Mouse (Mus musculus): Measurements from ENCODE around the gene Abcc8. TPM values are rescaled to one million over a fixed set of nuclear protein-coding genes. Genes with fewer than 3 reads are reported as not detected.

Gene Abcc8
- polyA plus RNA-seq, 1 experiment from 2014 or later = 7.6 TPM

GRCm38 (mm10) chr7:46068831-46069230 lies 111.0 kb downstream of the Abcc8 start:
- Histone ChIP-seq H3K4me3 (replicated peaks) (no peak overlapping the region), H3K9ac (no peak overlapping the region), H3K27ac (no peak overlapping the region), H3K4me2 (replicated peaks) (no peak overlapping the region), H3K9me3 (no peaks in the 10 kb centered on the region), H3K4me1 (replicated peaks) (no peaks in the 10 kb centered on the region), H3K36me3 (peaks cover 54% of the 10 kb centered on the region), H3K27me3 (replicated peaks) (no peaks in the 10 kb centered on the region)
- ATAC-seq = no peak
- 96% methylated on average over 8 of the region's 8 CpGs for WGBS

- H3K27me3 ChIP-seq (replicated peaks) = no peaks in the 10 kb centered on the region
- peaks cover 43% of the 10 kb centered on the region for H3K36me3 ChIP-seq
- H3K4me1 ChIP-seq (replicated peaks) = no peaks in the 10 kb centered on the region
- no peak for ATAC-seq
- 89% methylated on average over 6 of the region's 6 CpGs for WGBS
- no peak overlapping the region for H3K4me2 ChIP-seq (replicated peaks)
- H3K4me3 ChIP-seq (replicated peaks) = no peak overlapping the region
- no peak overlapping the region for H3K27ac ChIP-seq
- no peaks in the 10 kb centered on the region for H3K9me3 ChIP-seq
- H3K9ac ChIP-seq = no peak overlapping the region
Measured at GRCm38 (mm10) chr7:46063296-46063695, 116.5 kb downstream of the Abcc8 start.

GRCm38 (mm10) chr7:46061614-46062013 lies 118.2 kb downstream of the Abcc8 start:
- no peaks in the 10 kb centered on the region for H3K27me3 ChIP-seq (replicated peaks)
- H3K9me3 ChIP-seq = no peaks in the 10 kb centered on the region
- no peak overlapping the region for H3K4me2 ChIP-seq (replicated peaks)
- no peak overlapping the region for H3K9ac ChIP-seq
- H3K27ac ChIP-seq = no peak overlapping the region
- H3K4me3 ChIP-seq (replicated peaks) = no peak overlapping the region
- WGBS = 92% methylated on average over 16 of the region's 16 CpGs
- H3K36me3 ChIP-seq = peaks cover 45% of the 10 kb centered on the region
- no peaks in the 10 kb centered on the region for H3K4me1 ChIP-seq (replicated peaks)
- no peak for ATAC-seq

GRCm38 (mm10) chr7:46060688-46061087 lies 119.1 kb downstream of the Abcc8 start:
- 94% methylated on average over 8 of the region's 8 CpGs for WGBS
- no peak overlapping the region for H3K27ac ChIP-seq
- H3K27me3 ChIP-seq (replicated peaks) = no peaks in the 10 kb centered on the region
- H3K4me2 ChIP-seq (replicated peaks) = no peak overlapping the region
- H3K9ac ChIP-seq = no peak overlapping the region
- H3K36me3 ChIP-seq = peaks cover 42% of the 10 kb centered on the region
- no peaks in the 10 kb centered on the region for H3K9me3 ChIP-seq
- ATAC-seq = no peak
- H3K4me1 ChIP-seq (replicated peaks) = no peaks in the 10 kb centered on the region
- no peak overlapping the region for H3K4me3 ChIP-seq (replicated peaks)

GRCm38 (mm10) chr7:46058882-46059281 lies 121.0 kb downstream of the Abcc8 start:
- no peak overlapping the region for H3K9ac ChIP-seq
- no peak for ATAC-seq
- H3K27me3 ChIP-seq (replicated peaks) = no peaks in the 10 kb centered on the region
- H3K4me3 ChIP-seq (replicated peaks) = no peak overlapping the region
- H3K9me3 ChIP-seq = no peaks in the 10 kb centered on the region
- H3K36me3 ChIP-seq = peaks cover 58% of the 10 kb centered on the region
- H3K4me1 ChIP-seq (replicated peaks) = no peaks in the 10 kb centered on the region
- H3K4me2 ChIP-seq (replicated peaks) = no peak overlapping the region
- no peak overlapping the region for H3K27ac ChIP-seq
- WGBS = 93% methylated on average over 11 of the region's 11 CpGs

Other genes with a start within 250 kb of the Abcc8 start
- 3.2 and 3.3 TPM in 2 replicates for gene Abcc6, start 149.7 kb downstream of the Abcc8 start, polyA plus RNA-seq (2015; fragmentation: Nextera tagmentation; extraction: Ambion mirVana)
- 80.4 and 84.7 TPM in 2 replicates for gene Nomo1, start 146.3 kb downstream of the Abcc8 start, polyA plus RNA-seq (2015; fragmentation: Nextera tagmentation; extraction: Ambion mirVana)
- gene Kcnj11, start 79.3 kb downstream of the Abcc8 start, polyA plus RNA-seq (2015; fragmentation: Nextera tagmentation; extraction: Ambion mirVana) = 0.77 and 0.91 TPM in 2 replicates
- gene Ush1c, start 58.5 kb upstream of the Abcc8 start, polyA plus RNA-seq (2015; fragmentation: Nextera tagmentation; extraction: Ambion mirVana) = 64.2 and 66.5 TPM in 2 replicates
- gene Otog, start 61.0 kb upstream of the Abcc8 start, polyA plus RNA-seq (2015; fragmentation: Nextera tagmentation; extraction: Ambion mirVana) = 0.08 TPM in 2 replicates
- gene Myod1, start 196.4 kb upstream of the Abcc8 start, polyA plus RNA-seq (2015; fragmentation: Nextera tagmentation; extraction: Ambion mirVana) = 0.24 TPM in 1 of 2 replicates, not detected in the other
- 0.38 and 0.53 TPM in 2 replicates for gene Kcnc1, start 216.5 kb upstream of the Abcc8 start, polyA plus RNA-seq (2015; fragmentation: Nextera tagmentation; extraction: Ambion mirVana)